Comparison of ENCODE assay signal across 14 mouse cellular contexts in the genomic region with DNA sequence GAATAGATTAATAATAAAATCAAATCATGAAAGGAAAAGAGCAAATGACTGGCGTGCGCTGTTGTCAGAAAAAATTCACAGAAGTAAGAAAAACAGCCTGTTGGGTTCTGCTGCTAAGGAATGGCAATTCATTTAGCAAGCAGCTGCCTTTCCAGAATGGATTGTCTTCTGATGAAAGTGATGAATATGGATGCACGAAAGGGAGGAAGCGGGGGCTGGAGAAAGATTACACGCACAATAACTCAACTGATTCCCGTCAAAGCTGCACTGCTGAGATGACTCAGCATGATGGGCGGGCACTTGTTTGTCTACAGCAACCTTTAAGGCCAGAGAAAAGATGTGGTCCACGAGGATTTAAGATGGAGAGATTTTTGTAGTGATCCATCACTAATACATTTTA.
DNase-seq lines count a peak whose midpoint lies in the region; ATAC-seq lines count a peak whose summit lies in the region.
"Had no signal": no experiment of that assay in that cellular context is flagged by ENCODE, and none has a peak within 500 bp of the region (broad histone marks: within the 10 kb centered on the region; RNA-seq: fewer than 3 reads in every experiment).

No protein-coding gene starts in this region.

- 0 out of 2 replicates have a peak overlapping the region, but pooled peaks have one; percentile 15 for H3K27ac ChIP-seq in hindbrain, embryonic 15.5 days (replicated peaks)
- H3K27ac ChIP-seq in neural tube, embryonic 15.5 days (replicated peaks), result peak overlapping the region; percentile 33; the same call in 1 of the 2 replicates
- H3K27ac ChIP-seq: limb, embryonic 13.5 days had no signal

- H3K36me3 ChIP-seq in hindbrain, embryonic 15.5 days, result no peaks in the 10 kb centered on the region
- H3K36me3 ChIP-seq in neural tube, embryonic 15.5 days, result no peaks in the 10 kb centered on the region
- H3K36me3 ChIP-seq: limb, embryonic 13.5 days had no signal

- H3K27me3 ChIP-seq in hindbrain, embryonic 15.5 days, result no peaks in the 10 kb centered on the region
- H3K27me3 ChIP-seq in neural tube, embryonic 15.5 days (replicated peaks), result no peaks in the 10 kb centered on the region
- H3K27me3 ChIP-seq: limb, embryonic 13.5 days had no signal

- no peak overlapping the region for H3K4me3 ChIP-seq in hindbrain, embryonic 15.5 days
- H3K4me3 ChIP-seq in neural tube, embryonic 15.5 days (replicated peaks), result no peak overlapping the region
- H3K4me3 ChIP-seq: limb, embryonic 13.5 days had no signal

- H3K4me1 ChIP-seq in hindbrain, embryonic 15.5 days (replicated peaks), result peaks cover 11% of the 10 kb centered on the region
- peaks cover 10% of the 10 kb centered on the region; the same call in 1 of the 2 replicates for H3K4me1 ChIP-seq in neural tube, embryonic 15.5 days

- WGBS in hindbrain, embryonic 15.5 days, result 26% methylated on average over 8 of the region's 8 CpGs
- WGBS in neural tube, embryonic 15.5 days, result 18% methylated on average over 8 of the region's 8 CpGs

- no peak for DNase-seq in frontal cortex, postnatal 25 days (ENCODE audit: low spot score in 2 of 2)
- peak; percentile 54 to 57 for DNase-seq in right cerebral cortex, adult 2 months (ENCODE audit: low spot score in 2 of 2)
- DNase-seq in right cerebral cortex, postnatal 25 days, result no peak
- DNase-seq in thymus, postnatal 36 days, result no peak
- DNase-seq in lung, postnatal 36 days, result no peak
- DNase-seq: cerebellum, postnatal 14 days; gastrocnemius, postnatal 36 days; heart, postnatal 4 days; kidney, postnatal 25 days; lung, embryonic 14.5 days had no signal

- H3K9me3 ChIP-seq in hindbrain, embryonic 15.5 days, result no peaks in the 10 kb centered on the region
- H3K9me3 ChIP-seq in neural tube, embryonic 15.5 days (replicated peaks), result no peaks in the 10 kb centered on the region
- H3K9me3 ChIP-seq: limb, embryonic 13.5 days had no signal

- 0 out of 2 replicates have a peak overlapping the region, but pooled peaks have one; percentile 1 for H3K9ac ChIP-seq in hindbrain, embryonic 15.5 days
- H3K9ac ChIP-seq in neural tube, embryonic 15.5 days (replicated peaks), result no peak overlapping the region
- H3K9ac ChIP-seq: limb, embryonic 13.5 days; lung, embryonic 14.5 days had no signal

- no peak overlapping the region; the same call in 1 of the 2 replicates for H3K4me2 ChIP-seq in hindbrain, embryonic 15.5 days
- H3K4me2 ChIP-seq in neural tube, embryonic 15.5 days, result peak overlapping the region; percentile 27; the same call in 1 of the 2 replicates
- H3K4me2 ChIP-seq: limb, embryonic 13.5 days; lung, embryonic 14.5 days had no signal

- peak; percentile 89 for ATAC-seq in frontal cortex, adult (ENCODE audit: low TSS enrichment)
- no peak for ATAC-seq in hindbrain, embryonic 15.5 days (ENCODE audit: low FRiP score, low read depth)
- no peak for ATAC-seq in neural tube, embryonic 15.5 days (ENCODE audit: low FRiP score)

Comparison
In these comparisons a context has a peak if more than half of its experiments do, and no peak if none do; other contexts are left out.
1. DNase-seq: peak in right cerebral cortex, adult 2 months (2 of 2); none in frontal cortex, postnatal 25 days (0 of 2), right cerebral cortex, postnatal 25 days (single experiment), thymus, postnatal 36 days (0 of 2) and lung, postnatal 36 days (single experiment).